Mouse (Mus musculus) neural tube, embryonic 12.5 days (tissue): ENCODE results near the gene D10Wsu102e. TPM values are rescaled to one million over a fixed set of nuclear protein-coding genes. Genes with fewer than 3 reads are reported as not detected.

Experiments used
- ATAC-seq: fragments of 200-750 bp; cut with Nextera tagmentation; 2 replicates; pipeline ENCODE4 v1.8.0; 2017; ENCODE audit warnings: low read depth, mild to moderate bottlenecking, moderate TSS enrichment, moderate library complexity; ENCODE audit not compliant: low FRiP score
- H3K27ac ChIP-seq: fragments of 300-500 bp; sonication (generic); 2 replicates; pipeline ENCODE4 v1.5.1; 2016
- H3K27me3 ChIP-seq: fragments of 300-500 bp; sonication (generic); replicated peaks from 2 replicates; pipeline ENCODE4 v1.6.1; 2016; ENCODE audit warnings: mild to moderate bottlenecking
- H3K36me3 ChIP-seq: fragments of 300-500 bp; sonication (generic); 2 replicates; pipeline ENCODE4 v1.6.1; 2016; ENCODE audit warnings: mild to moderate bottlenecking
- H3K4me1 ChIP-seq: fragments of 300-500 bp; sonication (generic); 2 replicates; pipeline ENCODE4 v1.6.1; 2016
- H3K4me2 ChIP-seq: fragments of 300-500 bp; sonication (generic); replicated peaks from 2 replicates; pipeline ENCODE4 v1.6.1; 2016; ENCODE audit warnings: mild to moderate bottlenecking
- H3K4me3 ChIP-seq: fragments of 300-500 bp; sonication (generic); 2 replicates; pipeline ENCODE4 v1.5.1; 2016
- H3K9ac ChIP-seq: fragments of 300-500 bp; sonication (generic); 2 replicates; pipeline ENCODE4 v1.6.1; 2016; ENCODE audit warnings: mild to moderate bottlenecking
- H3K9me3 ChIP-seq: fragments of 300-500 bp; sonication (generic); 2 replicates; pipeline ENCODE4 v1.6.1; 2016; ENCODE audit warnings: mild to moderate bottlenecking
- WGBS: fragments of 180-500 bp; shearing (Covaris S2); methylation state at CpG from one replicate; pipeline ENCODE4 v1.1.7; 2016; 5-methylcytosine and 5-hydroxymethylcytosine counted together
- polyA plus RNA-seq: library from polyadenylated mRNA; unstranded; fragments of >200 nt; fragmentation: Nextera tagmentation; extraction: Ambion mirVana; gene quantifications from 2 replicates; pipeline ENCODE4 v1.2.1, GENCODE M21; 2016

D10Wsu102e gene
- polyA plus RNA-seq, 1 experiment from 2014 or later: 0.93 TPM

DNA sequence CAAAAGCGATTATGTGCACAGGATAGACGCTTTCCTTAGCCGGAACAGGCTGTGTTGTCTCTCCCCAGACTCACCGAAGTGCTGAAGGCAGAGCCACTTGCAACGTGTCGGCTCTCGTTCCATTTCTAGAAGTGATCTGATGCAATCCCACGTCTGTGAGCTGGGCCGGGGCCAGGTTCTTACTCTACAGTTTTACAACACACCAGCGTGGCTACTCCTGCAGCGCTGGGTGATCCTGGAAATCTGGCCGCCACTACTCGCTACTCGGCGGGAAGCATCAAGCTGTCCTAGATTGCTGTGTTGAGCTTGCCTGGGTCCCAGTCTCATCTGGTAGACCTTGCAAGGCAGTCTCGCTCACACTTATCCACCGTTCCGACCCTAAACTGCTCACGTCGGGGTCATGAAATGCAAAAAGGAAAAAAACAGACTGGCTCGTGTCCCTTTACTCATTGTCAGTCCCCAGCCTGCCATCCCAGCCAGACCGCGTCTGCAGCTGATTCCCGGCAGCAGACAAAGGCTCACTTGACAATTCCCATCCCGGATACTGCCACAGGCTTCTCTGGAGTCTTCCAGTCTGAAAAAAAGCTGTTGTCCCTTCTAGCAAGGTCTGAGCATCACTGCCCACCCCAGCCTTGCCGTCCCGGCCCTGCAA lies 173.4 kb downstream of the D10Wsu102e start:
- H3K4me2 ChIP-seq: peak overlapping the region; percentile 92
- ATAC-seq: peak; percentile 76
- H3K4me3 ChIP-seq: peak overlapping the region; percentile 56
- peaks cover 9% of the 10 kb centered on the region; the same call in 1 of the 2 replicates for H3K4me1 ChIP-seq
- peak overlapping the region; percentile 82 for H3K9ac ChIP-seq
- H3K9me3 ChIP-seq: no peaks in the 10 kb centered on the region
- H3K27me3 ChIP-seq: no peaks in the 10 kb centered on the region; the same call in 1 of the 2 replicates
- H3K36me3 ChIP-seq: no peaks in the 10 kb centered on the region
- peak overlapping the region; percentile 65 for H3K27ac ChIP-seq
- WGBS: 4% methylated on average over 27 of the region's 27 CpGs

DNA sequence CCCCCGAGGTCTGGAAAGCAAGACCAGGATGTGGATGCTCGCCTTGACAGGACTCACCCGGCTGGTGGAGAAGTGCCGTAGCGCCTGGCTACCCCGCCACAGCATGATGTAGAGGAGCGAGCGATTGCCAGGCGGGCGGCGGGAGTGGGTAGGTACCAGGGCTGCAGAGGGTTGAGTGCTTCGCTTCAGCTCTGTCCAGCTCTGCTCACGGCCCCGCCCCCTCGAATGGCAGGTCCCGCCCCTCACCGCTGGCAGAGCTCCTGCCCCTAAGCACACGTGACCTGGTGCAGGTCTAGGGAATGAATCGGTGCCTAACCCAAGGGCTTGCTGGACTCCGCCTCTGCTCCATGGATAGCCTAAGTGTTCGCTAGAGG lies 173.9 kb downstream of the D10Wsu102e start, which contains the start of gene Aldh1l2:
TSS of gene Aldh1l2 (minus strand) at position 231 of the 374 bp plus-strand sequence.
- Histone ChIP-seq H3K36me3 (no peaks in the 10 kb centered on the region), H3K27ac (peak within 1 kb of the TSS; percentile 65), H3K27me3 (no peaks in the 10 kb centered on the region; the same call in 1 of the 2 replicates), H3K4me2 (peak within 1 kb of the TSS; percentile 92), H3K4me3 (peak within 1 kb of the TSS; percentile 56), H3K9me3 (no peaks in the 10 kb centered on the region), H3K4me1 (peaks cover 9% of the 10 kb centered on the region; the same call in 1 of the 2 replicates), H3K9ac (peak within 1 kb of the TSS; percentile 82)
- under 1% methylated on average over 21 of the region's 21 CpGs for WGBS
- ATAC-seq: peak; percentile 98

DNA sequence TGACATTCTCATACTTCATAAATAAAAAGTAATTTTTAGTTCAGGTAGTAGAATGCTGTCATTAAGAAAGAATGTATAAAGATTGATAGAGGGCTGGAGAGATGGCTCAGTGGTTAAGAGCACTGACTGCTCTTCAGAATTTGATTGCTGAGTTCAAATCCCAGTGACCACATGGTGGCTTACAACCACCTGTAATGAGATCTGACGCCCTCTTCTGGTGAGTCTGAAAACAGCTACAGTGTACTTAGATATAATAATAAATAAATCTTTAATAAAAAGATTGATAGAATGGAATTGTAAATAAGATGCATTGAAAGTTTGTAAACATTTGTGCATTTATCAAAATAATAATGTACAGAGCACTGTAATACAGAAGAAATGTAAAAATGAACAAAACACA lies 176.4 kb downstream of the D10Wsu102e start:
- no peak overlapping the region for H3K9ac ChIP-seq
- H3K4me3 ChIP-seq: no peak overlapping the region
- no peaks in the 10 kb centered on the region for H3K9me3 ChIP-seq
- no peak overlapping the region for H3K27ac ChIP-seq
- no peak overlapping the region for H3K4me2 ChIP-seq
- WGBS: 8% methylated on average over 1 of the region's 1 CpGs
- H3K27me3 ChIP-seq: no peaks in the 10 kb centered on the region; the same call in 1 of the 2 replicates
- H3K4me1 ChIP-seq: peaks cover 9% of the 10 kb centered on the region; the same call in 1 of the 2 replicates
- no peak for ATAC-seq
- H3K36me3 ChIP-seq: no peaks in the 10 kb centered on the region

Other genes starting within 250 kb of the D10Wsu102e start
- gene Slc41a2, start 22.3 kb upstream of the D10Wsu102e start, polyA plus RNA-seq: 1.5 and 2.6 TPM in 2 replicates
- 12.8 TPM in 2 replicates for gene Aldh1l2, start 173.9 kb downstream of the D10Wsu102e start, polyA plus RNA-seq
- gene Washc4, start 183.5 kb downstream of the D10Wsu102e start, polyA plus RNA-seq: 36.8 and 41.0 TPM in 2 replicates